Mouse (Mus musculus): ENCODE results near the gene Taf9. TPM values are rescaled to one million over a fixed set of nuclear protein-coding genes. Genes with fewer than 3 reads are reported as not detected.

Gene Taf9
- polyA plus RNA-seq (2015; fragmentation: Nextera tagmentation; extraction: Ambion mirVana): 8.9 and 12.8 TPM in 2 replicates

- H3K9ac ChIP-seq (replicated peaks; ENCODE audit: low read length): peak within 1 kb of the TSS; percentile 93
- under 1% methylated on average over 62 of the region's 63 CpGs for whole genome bisulfite sequencing
- peak within 1 kb of the TSS; percentile 96 for H3K4me3 ChIP-seq (ENCODE audit: low read length)
- no peaks in the 10 kb centered on the region for H3K9me3 ChIP-seq (ENCODE audit: low read length)
- peaks cover 13% of the 10 kb centered on the region; the same call in 1 of the 2 replicates for H3K36me3 ChIP-seq (ENCODE audit: insufficient read depth, low read length)
- H3K27me3 ChIP-seq (ENCODE audit: insufficient read depth, low read length): no peaks in the 10 kb centered on the region
- H3K27ac ChIP-seq (ENCODE audit: low read length): peak within 1 kb of the TSS; percentile 98
- H3K4me1 ChIP-seq (ENCODE audit: insufficient read depth, low read length): peaks cover 10% of the 10 kb centered on the region
- ATAC-seq (ENCODE audit: low FRiP score, low TSS enrichment): no peak
- H3K4me2 ChIP-seq (replicated peaks; ENCODE audit: low read depth, low read length): peak within 1 kb of the TSS; percentile 79
These were observed at the start of gene Taf9 for GRCm38 (mm10) chr13:100651439-100652186. Gene Taf9, plus strand, starts transcription at chr13:100651579.

- Histone ChIP-seq H3K9ac (replicated peaks; ENCODE audit: low read length) (no peak overlapping the region), H3K9me3 (ENCODE audit: low read length) (no peaks in the 10 kb centered on the region), H3K4me2 (replicated peaks; ENCODE audit: low read depth, low read length) (no peak overlapping the region), H3K27ac (ENCODE audit: low read length) (peak overlapping the region; percentile 41; the same call in 1 of the 2 replicates), H3K4me3 (ENCODE audit: low read length) (no peak overlapping the region), H3K27me3 (ENCODE audit: insufficient read depth, low read length) (no peaks in the 10 kb centered on the region), H3K4me1 (ENCODE audit: insufficient read depth, low read length) (no peaks in the 10 kb centered on the region), H3K36me3 (ENCODE audit: insufficient read depth, low read length) (no peaks in the 10 kb centered on the region; the same call in 1 of the 2 replicates)
- WGBS: 63% methylated on average over 5 of the region's 5 CpGs
- peak; percentile 93 for ATAC-seq (ENCODE audit: low FRiP score, low TSS enrichment)
These were observed 49.0 kb upstream of the Taf9 start for GRCm38 (mm10) chr13:100602239-100602902.

GRCm38 (mm10) chr13:100603031-100603737 lies 48.2 kb upstream of the Taf9 start:
- no peaks in the 10 kb centered on the region for H3K4me1 ChIP-seq (ENCODE audit: insufficient read depth, low read length)
- no peak overlapping the region for H3K9ac ChIP-seq (replicated peaks; ENCODE audit: low read length)
- H3K4me2 ChIP-seq (replicated peaks; ENCODE audit: low read depth, low read length): no peak overlapping the region
- peak; percentile 20; the same call in 1 of the 2 replicates for ATAC-seq (ENCODE audit: low FRiP score, low TSS enrichment)
- no peak overlapping the region for H3K4me3 ChIP-seq (ENCODE audit: low read length)
- H3K9me3 ChIP-seq (ENCODE audit: low read length): peaks cover 6% of the 10 kb centered on the region; the same call in 1 of the 2 replicates
- WGBS: 86% methylated on average over 10 of the region's 10 CpGs
- H3K36me3 ChIP-seq (ENCODE audit: insufficient read depth, low read length): peaks cover 5% of the 10 kb centered on the region; the same call in 1 of the 2 replicates
- H3K27ac ChIP-seq (ENCODE audit: low read length): no peak overlapping the region
- H3K27me3 ChIP-seq (ENCODE audit: insufficient read depth, low read length): no peaks in the 10 kb centered on the region

- no peak overlapping the region for H3K9ac ChIP-seq (replicated peaks; ENCODE audit: low read length)
- WGBS: 90% methylated on average over 11 of the region's 11 CpGs
- no peak overlapping the region for H3K4me2 ChIP-seq (replicated peaks; ENCODE audit: low read depth, low read length)
- ATAC-seq (ENCODE audit: low FRiP score, low TSS enrichment): no peak
- H3K27ac ChIP-seq (ENCODE audit: low read length): no peak overlapping the region
- H3K9me3 ChIP-seq (ENCODE audit: low read length): peaks cover 7% of the 10 kb centered on the region; the same call in 1 of the 2 replicates
- H3K4me3 ChIP-seq (ENCODE audit: low read length): no peak overlapping the region
- H3K36me3 ChIP-seq (ENCODE audit: insufficient read depth, low read length): peaks cover 5% of the 10 kb centered on the region; the same call in 1 of the 2 replicates
- no peaks in the 10 kb centered on the region for H3K27me3 ChIP-seq (ENCODE audit: insufficient read depth, low read length)
- no peaks in the 10 kb centered on the region for H3K4me1 ChIP-seq (ENCODE audit: insufficient read depth, low read length)
These were observed 47.7 kb upstream of the Taf9 start for GRCm38 (mm10) chr13:100603738-100604095.

- H3K36me3 ChIP-seq (ENCODE audit: insufficient read depth, low read length): peaks cover 8% of the 10 kb centered on the region; the same call in 1 of the 2 replicates
- H3K27ac ChIP-seq (ENCODE audit: low read length): no peak overlapping the region
- no peak for ATAC-seq (ENCODE audit: low FRiP score, low TSS enrichment)
- peaks cover 7% of the 10 kb centered on the region; the same call in 1 of the 2 replicates for H3K9me3 ChIP-seq (ENCODE audit: low read length)
- no peak overlapping the region for H3K4me2 ChIP-seq (replicated peaks; ENCODE audit: low read depth, low read length)
- no peak overlapping the region for H3K4me3 ChIP-seq (ENCODE audit: low read length)
- no peaks in the 10 kb centered on the region for H3K27me3 ChIP-seq (ENCODE audit: insufficient read depth, low read length)
- no peak overlapping the region for H3K9ac ChIP-seq (replicated peaks; ENCODE audit: low read length)
- 71% methylated on average over 1 of the region's 1 CpGs for WGBS
- H3K4me1 ChIP-seq (ENCODE audit: insufficient read depth, low read length): no peaks in the 10 kb centered on the region
These were observed 45.5 kb upstream of the Taf9 start for GRCm38 (mm10) chr13:100605845-100606244.

GRCm38 (mm10) chr13:100607756-100608155 lies 43.6 kb upstream of the Taf9 start:
- no peak overlapping the region for H3K4me3 ChIP-seq (ENCODE audit: low read length)
- H3K27ac ChIP-seq (ENCODE audit: low read length): no peak overlapping the region
- no peak overlapping the region for H3K4me2 ChIP-seq (replicated peaks; ENCODE audit: low read depth, low read length)
- no peaks in the 10 kb centered on the region for H3K4me1 ChIP-seq (ENCODE audit: insufficient read depth, low read length)
- WGBS: 88% methylated on average over 8 of the region's 8 CpGs
- peaks cover 7% of the 10 kb centered on the region; the same call in 1 of the 2 replicates for H3K9me3 ChIP-seq (ENCODE audit: low read length)
- no peak for ATAC-seq (ENCODE audit: low FRiP score, low TSS enrichment)
- H3K36me3 ChIP-seq (ENCODE audit: insufficient read depth, low read length): peaks cover 20% of the 10 kb centered on the region
- no peaks in the 10 kb centered on the region for H3K27me3 ChIP-seq (ENCODE audit: insufficient read depth, low read length)
- no peak overlapping the region for H3K9ac ChIP-seq (replicated peaks; ENCODE audit: low read length)

GRCm38 (mm10) chr13:100611266-100611665 lies 40.1 kb upstream of the Taf9 start:
- Histone ChIP-seq H3K4me3 (ENCODE audit: low read length) (no peak overlapping the region), H3K36me3 (ENCODE audit: insufficient read depth, low read length) (peaks cover 20% of the 10 kb centered on the region), H3K4me2 (replicated peaks; ENCODE audit: low read depth, low read length) (no peak overlapping the region), H3K9me3 (ENCODE audit: low read length) (peaks cover 7% of the 10 kb centered on the region; the same call in 1 of the 2 replicates), H3K27me3 (ENCODE audit: insufficient read depth, low read length) (no peaks in the 10 kb centered on the region), H3K4me1 (ENCODE audit: insufficient read depth, low read length) (no peaks in the 10 kb centered on the region), H3K27ac (ENCODE audit: low read length) (no peak overlapping the region), H3K9ac (replicated peaks; ENCODE audit: low read length) (no peak overlapping the region)
- no peak for ATAC-seq (ENCODE audit: low FRiP score, low TSS enrichment)
- WGBS: 91% methylated on average over 13 of the region's 13 CpGs

- Histone ChIP-seq H3K9me3 (ENCODE audit: low read length) (peaks cover 7% of the 10 kb centered on the region; the same call in 1 of the 2 replicates), H3K9ac (replicated peaks; ENCODE audit: low read length) (no peak overlapping the region), H3K36me3 (ENCODE audit: insufficient read depth, low read length) (peaks cover 20% of the 10 kb centered on the region), H3K4me3 (ENCODE audit: low read length) (no peak overlapping the region), H3K4me2 (replicated peaks; ENCODE audit: low read depth, low read length) (no peak overlapping the region), H3K27ac (ENCODE audit: low read length) (no peak overlapping the region), H3K27me3 (ENCODE audit: insufficient read depth, low read length) (no peaks in the 10 kb centered on the region), H3K4me1 (ENCODE audit: insufficient read depth, low read length) (peaks cover 3% of the 10 kb centered on the region; the same call in 1 of the 2 replicates)
- ATAC-seq (ENCODE audit: low FRiP score, low TSS enrichment): no peak
- WGBS: 90% methylated on average over 10 of the region's 10 CpGs
These were observed 39.1 kb upstream of the Taf9 start for GRCm38 (mm10) chr13:100612251-100612650.

- no peak for ATAC-seq (ENCODE audit: low FRiP score, low TSS enrichment)
- Histone ChIP-seq H3K9ac (replicated peaks; ENCODE audit: low read length) (no peak overlapping the region), H3K36me3 (ENCODE audit: insufficient read depth, low read length) (peaks cover 21% of the 10 kb centered on the region), H3K27me3 (ENCODE audit: insufficient read depth, low read length) (no peaks in the 10 kb centered on the region), H3K4me2 (replicated peaks; ENCODE audit: low read depth, low read length) (no peak overlapping the region), H3K27ac (ENCODE audit: low read length) (no peak overlapping the region), H3K4me3 (ENCODE audit: low read length) (no peak overlapping the region), H3K4me1 (ENCODE audit: insufficient read depth, low read length) (peaks cover 3% of the 10 kb centered on the region; the same call in 1 of the 2 replicates), H3K9me3 (ENCODE audit: low read length) (0 out of 2 replicates have a peak, but pooled peaks cover 4% of the 10 kb centered on the region)
- 68% methylated on average over 2 of the region's 2 CpGs for WGBS
These were observed 38.5 kb upstream of the Taf9 start for GRCm38 (mm10) chr13:100612903-100613302.

Measured in kidney, embryonic 16.5 days (tissue).